Comparison of ENCODE assay signal across 10 mouse cellular contexts in genomic region chr13:99398149-99398701, GRCm38 (mm10). TPM values are rescaled to one million over a fixed set of nuclear protein-coding genes. Genes with fewer than 3 reads are reported as not detected.
DNase-seq lines count a peak whose midpoint lies in the region; ATAC-seq and TF ChIP-seq lines count a peak whose summit lies in the region.
"Had no signal": no experiment of that assay in that cellular context is flagged by ENCODE, and none has a peak within 500 bp of the region (broad histone marks: within the 10 kb centered on the region; RNA-seq: fewer than 3 reads in every experiment).

No protein-coding gene starts in this region.

- no peak for ATAC-seq in hindbrain, embryonic 11.5 days (ENCODE audit: low FRiP score)
- ATAC-seq in erythroblast, adult 5-6 weeks (replicated peaks; ENCODE audit: low FRiP score, poor library complexity, severe bottlenecking): no peak
- no peak for ATAC-seq in megakaryocyte-erythroid progenitor cell, adult 5-6 weeks (replicated peaks; ENCODE audit: low FRiP score, low TSS enrichment, poor library complexity, severe bottlenecking)

- no peak for TF ChIP-seq POLR2A in lung, adult 2 months (IDR thresholded peaks at IDR 0.05; ENCODE audit: borderline replicate concordance, extremely low read depth, low read depth, low read length)

- H3K4me3 ChIP-seq in hindbrain, embryonic 10.5 days: no peak overlapping the region
- no peak overlapping the region for H3K4me3 ChIP-seq in hindbrain, embryonic 11.5 days (ENCODE audit: low read depth, low read length)
- no peak overlapping the region for H3K4me3 ChIP-seq in lung, adult 2 months (replicated peaks; ENCODE audit: extremely low read depth, low read depth, low read length)
- H3K4me3 ChIP-seq: embryonic facial prominence, embryonic 15.5 days; limb, embryonic 15.5 days had no signal

- H3K4me2 ChIP-seq in hindbrain, embryonic 11.5 days (replicated peaks; ENCODE audit: low read depth, low read length): no peak overlapping the region
- H3K4me2 ChIP-seq: embryonic facial prominence, embryonic 15.5 days; limb, embryonic 15.5 days had no signal

- no peak for DNase-seq in hindbrain, embryonic 10.5 days (ENCODE audit: low spot score)
- DNase-seq in hindbrain, embryonic 11.5 days (ENCODE audit: low spot score): no peak
- DNase-seq in brain, adult 2 months (ENCODE audit: low read depth, low spot score): peak; percentile 44
- peak; percentile 50 for DNase-seq in gastrocnemius, postnatal 10 days
- peak; percentile 72 for DNase-seq in lung, adult 2 months
- DNase-seq in retina, postnatal 1 day: no peak

- WGBS in hindbrain, embryonic 10.5 days: 89% methylated on average over 12 of the region's 12 CpGs
- WGBS in hindbrain, embryonic 11.5 days: 89% methylated on average over 12 of the region's 12 CpGs
- 78% methylated on average over 12 of the region's 12 CpGs for WGBS in lung, adult 2 months

- H3K27ac ChIP-seq in hindbrain, embryonic 10.5 days: peak overlapping the region; percentile 25; the same call in 1 of the 2 replicates
- H3K27ac ChIP-seq in hindbrain, embryonic 11.5 days (ENCODE audit: low read depth, low read length): no peak overlapping the region
- H3K27ac ChIP-seq: embryonic facial prominence, embryonic 15.5 days; limb, embryonic 15.5 days had no signal

- peaks cover 42% of the 10 kb centered on the region for H3K4me1 ChIP-seq in hindbrain, embryonic 10.5 days (replicated peaks)
- H3K4me1 ChIP-seq in hindbrain, embryonic 11.5 days (replicated peaks; ENCODE audit: control insufficient read depth, insufficient read depth, low read length): no peaks in the 10 kb centered on the region
- H3K4me1 ChIP-seq in lung, adult 2 months (ENCODE audit: control insufficient read depth, insufficient read depth, low read length): peaks cover 4% of the 10 kb centered on the region

- H3K9me3 ChIP-seq in hindbrain, embryonic 10.5 days: no peaks in the 10 kb centered on the region
- no peaks in the 10 kb centered on the region for H3K9me3 ChIP-seq in hindbrain, embryonic 11.5 days (ENCODE audit: control insufficient read depth, low read length)
- H3K9me3 ChIP-seq: embryonic facial prominence, embryonic 15.5 days; limb, embryonic 15.5 days had no signal

- no peak for TF ChIP-seq CTCF in lung, adult 2 months (IDR thresholded peaks at IDR 0.05; ENCODE audit: insufficient read depth, low read length)

- no peak overlapping the region for H3K9ac ChIP-seq in hindbrain, embryonic 11.5 days (ENCODE audit: low read depth, low read length)
- H3K9ac ChIP-seq: embryonic facial prominence, embryonic 15.5 days; limb, embryonic 15.5 days had no signal

- H3K36me3 ChIP-seq in hindbrain, embryonic 10.5 days: peaks cover 15% of the 10 kb centered on the region; the same call in 1 of the 2 replicates
- peaks cover 2% of the 10 kb centered on the region; the same call in 1 of the 2 replicates for H3K36me3 ChIP-seq in hindbrain, embryonic 11.5 days (ENCODE audit: control insufficient read depth, insufficient read depth, low read length)
- H3K36me3 ChIP-seq: limb, embryonic 15.5 days had no signal

- H3K27me3 ChIP-seq in hindbrain, embryonic 10.5 days (ENCODE audit: insufficient read depth, poor library complexity, severe bottlenecking): no peaks in the 10 kb centered on the region
- H3K27me3 ChIP-seq in hindbrain, embryonic 11.5 days (ENCODE audit: control insufficient read depth, insufficient read depth, low read length): no peaks in the 10 kb centered on the region
- H3K27me3 ChIP-seq: embryonic facial prominence, embryonic 15.5 days; limb, embryonic 15.5 days had no signal

RNA-seq across cellular contexts. Expression of gene Mrps27, which starts 53.6 kb away (rescaled TPM):
- polyA plus RNA-seq in hindbrain, embryonic 10.5 days (2016; fragmentation: Nextera tagmentation; extraction: Ambion mirVana): 68.3 and 74.1 TPM in 2 replicates
- polyA plus RNA-seq in hindbrain, embryonic 11.5 days (2014; fragmentation: Nextera tagmentation; extraction: Ambion mirVana): 55.6 and 59.2 TPM in 2 replicates
- total RNA-seq in gastrocnemius, postnatal 10 days (2021): 10 to 100 TPM; 27.5 to 28.4 TPM
- polyA plus RNA-seq in lung, adult 2 months (2012; rRNA removed): 7.4 and 9.5 TPM in 2 replicates
- 3.6 TPM in 1 of 2 replicates, not detected in the other for total RNA-seq in erythroblast, adult 5-6 weeks (2015; ENCODE audit: low replicate concordance)
- 1.9 and 3.5 TPM in 2 replicates for total RNA-seq in erythroblast, adult 5-6 weeks (2017; ENCODE audit: low replicate concordance)
- total RNA-seq in megakaryocyte-erythroid progenitor cell, adult 5-6 weeks (2014; fragmentation: Nextera tagmentation): 33.3 and 42.7 TPM in 2 replicates
- total RNA-seq in megakaryocyte-erythroid progenitor cell, adult 5-6 weeks (2017): 24.8 and 30.4 TPM in 2 replicates

RNA-seq across cellular contexts. Expression of gene Ptcd2, which starts 53.7 kb away (rescaled TPM):
- polyA plus RNA-seq in hindbrain, embryonic 10.5 days (2016; fragmentation: Nextera tagmentation; extraction: Ambion mirVana): 50.2 and 51.8 TPM in 2 replicates
- polyA plus RNA-seq in hindbrain, embryonic 11.5 days (2014; fragmentation: Nextera tagmentation; extraction: Ambion mirVana): 51.9 and 56.8 TPM in 2 replicates
- total RNA-seq in gastrocnemius, postnatal 10 days (2021): 10 to 100 TPM; 23.4 to 24.1 TPM
- polyA plus RNA-seq in lung, adult 2 months (2012; rRNA removed): 9.3 and 10.8 TPM in 2 replicates
- total RNA-seq in erythroblast, adult 5-6 weeks (2015; ENCODE audit: low replicate concordance): 5.6 and 13.8 TPM in 2 replicates
- total RNA-seq in erythroblast, adult 5-6 weeks (2017; ENCODE audit: low replicate concordance): 5.6 and 10.0 TPM in 2 replicates
- total RNA-seq in megakaryocyte-erythroid progenitor cell, adult 5-6 weeks (2014; fragmentation: Nextera tagmentation): 52.6 and 57.6 TPM in 2 replicates
- total RNA-seq in megakaryocyte-erythroid progenitor cell, adult 5-6 weeks (2017): 60.9 and 74.7 TPM in 2 replicates

Comparison
In these comparisons a context has a peak if more than half of its experiments do, and no peak if none do; other contexts are left out.
1. DNase-seq: peak in brain, adult 2 months (single experiment), gastrocnemius, postnatal 10 days (single experiment) and lung, adult 2 months (single experiment); none in hindbrain, embryonic 10.5 days (single experiment), hindbrain, embryonic 11.5 days (single experiment) and retina, postnatal 1 day (single experiment).
2. RNA of gene Mrps27, which starts 53.6 kb away (total RNA-seq): 24.8 to 42.7 TPM in megakaryocyte-erythroid progenitor cell, adult 5-6 weeks and 27.5 to 28.4 TPM in gastrocnemius, postnatal 10 days; 1.9 to 3.6 TPM in erythroblast, adult 5-6 weeks; every median in the first group is over 4 times any median in the second.